Mouse (Mus musculus): ENCODE data around the gene Mymk. TPM values are rescaled to one million over a fixed set of nuclear protein-coding genes. Genes with fewer than 3 reads are reported as not detected.

Gene Mymk
- polyA plus RNA-seq, 1 experiment from 2014 or later = 0.12 TPM

- DNase-seq (ENCODE audit: low spot score) = no peak
- H3K4me1 ChIP-seq (replicated peaks; ENCODE audit: control insufficient read depth, insufficient read depth, low read length) = peaks cover 8% of the 10 kb centered on the region
- no peak overlapping the region for H3K9ac ChIP-seq (ENCODE audit: low read depth, low read length)
- H3K4me2 ChIP-seq = no peak overlapping the region
- peaks cover 11% of the 10 kb centered on the region; the same call in 1 of the 2 replicates for H3K27me3 ChIP-seq (replicated peaks; ENCODE audit: control insufficient read depth, insufficient read depth, low read length)
- H3K4me3 ChIP-seq (ENCODE audit: low read depth, low read length) = no peak overlapping the region
- H3K27ac ChIP-seq (ENCODE audit: low read depth, low read length) = no peak overlapping the region
- ATAC-seq (replicated peaks; ENCODE audit: low FRiP score) = no peak
- H3K36me3 ChIP-seq (ENCODE audit: control insufficient read depth, insufficient read depth, low read length) = no peaks in the 10 kb centered on the region
- no peaks in the 10 kb centered on the region for H3K9me3 ChIP-seq (ENCODE audit: control insufficient read depth, low read length)
- 68% methylated on average over 3 of the region's 3 CpGs for WGBS
These were observed 3.5 kb upstream of the Mymk start for GRCm38 (mm10) chr2:27075485-27075884.

GRCm38 (mm10) chr2:27074804-27075203 lies 2.8 kb upstream of the Mymk start:
- WGBS = 81% methylated on average over 4 of the region's 4 CpGs
- peaks cover 9% of the 10 kb centered on the region; the same call in 1 of the 2 replicates for H3K27me3 ChIP-seq (replicated peaks; ENCODE audit: control insufficient read depth, insufficient read depth, low read length)
- peaks cover 8% of the 10 kb centered on the region for H3K4me1 ChIP-seq (replicated peaks; ENCODE audit: control insufficient read depth, insufficient read depth, low read length)
- no peak overlapping the region for H3K4me2 ChIP-seq
- no peaks in the 10 kb centered on the region for H3K36me3 ChIP-seq (ENCODE audit: control insufficient read depth, insufficient read depth, low read length)
- ATAC-seq (replicated peaks; ENCODE audit: low FRiP score) (no peak), DNase-seq (ENCODE audit: low spot score) (no peak)
- H3K4me3 ChIP-seq (ENCODE audit: low read depth, low read length) = no peak overlapping the region
- H3K9ac ChIP-seq (ENCODE audit: low read depth, low read length) = no peak overlapping the region
- no peaks in the 10 kb centered on the region for H3K9me3 ChIP-seq (ENCODE audit: control insufficient read depth, low read length)
- no peak overlapping the region for H3K27ac ChIP-seq (ENCODE audit: low read depth, low read length)

GRCm38 (mm10) chr2:27073407-27073806 lies 1.4 kb upstream of the Mymk start:
- no peak for DNase-seq (ENCODE audit: low spot score)
- Histone ChIP-seq H3K27ac (ENCODE audit: low read depth, low read length) (no peak overlapping the region), H3K27me3 (replicated peaks; ENCODE audit: control insufficient read depth, insufficient read depth, low read length) (no peaks in the 10 kb centered on the region), H3K4me1 (replicated peaks; ENCODE audit: control insufficient read depth, insufficient read depth, low read length) (no peaks in the 10 kb centered on the region; the same call in 1 of the 2 replicates), H3K9ac (ENCODE audit: low read depth, low read length) (no peak overlapping the region), H3K4me2 (no peak overlapping the region), H3K36me3 (ENCODE audit: control insufficient read depth, insufficient read depth, low read length) (no peaks in the 10 kb centered on the region), H3K4me3 (ENCODE audit: low read depth, low read length) (no peak overlapping the region), H3K9me3 (ENCODE audit: control insufficient read depth, low read length) (no peaks in the 10 kb centered on the region)
- ATAC-seq (replicated peaks; ENCODE audit: low FRiP score) = no peak
- 63% methylated on average over 4 of the region's 4 CpGs for WGBS

- 56% methylated on average over 4 of the region's 4 CpGs for WGBS
- H3K27me3 ChIP-seq (replicated peaks; ENCODE audit: control insufficient read depth, insufficient read depth, low read length) = peaks cover 3% of the 10 kb centered on the region
- no peak overlapping the region for H3K4me2 ChIP-seq
- H3K9ac ChIP-seq (ENCODE audit: low read depth, low read length) = no peak overlapping the region
- DNase-seq (ENCODE audit: low spot score) (no peak), ATAC-seq (replicated peaks; ENCODE audit: low FRiP score) (no peak)
- H3K4me3 ChIP-seq (ENCODE audit: low read depth, low read length) = no peak overlapping the region
- no peaks in the 10 kb centered on the region for H3K9me3 ChIP-seq (ENCODE audit: control insufficient read depth, low read length)
- no peaks in the 10 kb centered on the region for H3K36me3 ChIP-seq (ENCODE audit: control insufficient read depth, insufficient read depth, low read length)
- H3K27ac ChIP-seq (ENCODE audit: low read depth, low read length) = no peak overlapping the region
- no peaks in the 10 kb centered on the region; the same call in 1 of the 2 replicates for H3K4me1 ChIP-seq (replicated peaks; ENCODE audit: control insufficient read depth, insufficient read depth, low read length)
These were observed 842 bp downstream of the Mymk start for GRCm38 (mm10) chr2:27071137-27071536.

- H3K9me3 ChIP-seq (ENCODE audit: control insufficient read depth, low read length) = no peaks in the 10 kb centered on the region
- 81% methylated on average over 2 of the region's 2 CpGs for WGBS
These were observed 1.6 kb downstream of the Mymk start for GRCm38 (mm10) chr2:27070247-27070813.

GRCm38 (mm10) chr2:27069646-27070045 lies 2.3 kb downstream of the Mymk start:
- Histone ChIP-seq H3K4me2 (no peak overlapping the region), H3K9me3 (ENCODE audit: control insufficient read depth, low read length) (no peaks in the 10 kb centered on the region), H3K27me3 (replicated peaks; ENCODE audit: control insufficient read depth, insufficient read depth, low read length) (peaks cover 3% of the 10 kb centered on the region), H3K4me1 (replicated peaks; ENCODE audit: control insufficient read depth, insufficient read depth, low read length) (no peaks in the 10 kb centered on the region), H3K27ac (ENCODE audit: low read depth, low read length) (no peak overlapping the region), H3K36me3 (ENCODE audit: control insufficient read depth, insufficient read depth, low read length) (no peaks in the 10 kb centered on the region), H3K9ac (ENCODE audit: low read depth, low read length) (no peak overlapping the region), H3K4me3 (ENCODE audit: low read depth, low read length) (no peak overlapping the region)
- WGBS = 49% methylated on average over 3 of the region's 3 CpGs
- ATAC-seq (replicated peaks; ENCODE audit: low FRiP score) = no peak
- no peak for DNase-seq (ENCODE audit: low spot score)

More at GRCm38 (mm10) chr2:27070247-27070813, 1.6 kb downstream of the Mymk start:
- no peak for ATAC-seq (replicated peaks; ENCODE audit: low FRiP score)
- Histone ChIP-seq H3K4me2 (no peak overlapping the region), H3K4me3 (ENCODE audit: low read depth, low read length) (no peak overlapping the region), H3K9ac (ENCODE audit: low read depth, low read length) (no peak overlapping the region), H3K4me1 (replicated peaks; ENCODE audit: control insufficient read depth, insufficient read depth, low read length) (no peaks in the 10 kb centered on the region; the same call in 1 of the 2 replicates), H3K36me3 (ENCODE audit: control insufficient read depth, insufficient read depth, low read length) (no peaks in the 10 kb centered on the region), H3K27me3 (replicated peaks; ENCODE audit: control insufficient read depth, insufficient read depth, low read length) (peaks cover 3% of the 10 kb centered on the region), H3K27ac (ENCODE audit: low read depth, low read length) (no peak overlapping the region)
- no peak for DNase-seq (ENCODE audit: low spot score)

GRCm38 (mm10) chr2:27067996-27068395 lies 4.0 kb downstream of the Mymk start:
- no peak for ATAC-seq (replicated peaks; ENCODE audit: low FRiP score)
- Histone ChIP-seq H3K27me3 (replicated peaks; ENCODE audit: control insufficient read depth, insufficient read depth, low read length) (peaks cover 3% of the 10 kb centered on the region), H3K27ac (ENCODE audit: low read depth, low read length) (no peak overlapping the region), H3K36me3 (ENCODE audit: control insufficient read depth, insufficient read depth, low read length) (no peaks in the 10 kb centered on the region), H3K4me1 (replicated peaks; ENCODE audit: control insufficient read depth, insufficient read depth, low read length) (no peaks in the 10 kb centered on the region), H3K9ac (ENCODE audit: low read depth, low read length) (no peak overlapping the region), H3K9me3 (ENCODE audit: control insufficient read depth, low read length) (no peaks in the 10 kb centered on the region), H3K4me3 (ENCODE audit: low read depth, low read length) (no peak overlapping the region), H3K4me2 (no peak overlapping the region)
- DNase-seq (ENCODE audit: low spot score) = no peak
- WGBS = 39% methylated on average over 2 of the region's 2 CpGs

GRCm38 (mm10) chr2:27067124-27067523 lies 4.9 kb downstream of the Mymk start:
- DNase-seq (ENCODE audit: low spot score) = no peak
- no peaks in the 10 kb centered on the region for H3K36me3 ChIP-seq (ENCODE audit: control insufficient read depth, insufficient read depth, low read length)
- peaks cover 3% of the 10 kb centered on the region for H3K27me3 ChIP-seq (replicated peaks; ENCODE audit: control insufficient read depth, insufficient read depth, low read length)
- WGBS = 81% methylated on average over 2 of the region's 2 CpGs
- H3K9me3 ChIP-seq (ENCODE audit: control insufficient read depth, low read length) = no peaks in the 10 kb centered on the region
- no peak overlapping the region for H3K4me2 ChIP-seq
- ATAC-seq (replicated peaks; ENCODE audit: low FRiP score) = no peak
- no peaks in the 10 kb centered on the region for H3K4me1 ChIP-seq (replicated peaks; ENCODE audit: control insufficient read depth, insufficient read depth, low read length)
- H3K4me3 ChIP-seq (ENCODE audit: low read depth, low read length) = no peak overlapping the region
- H3K9ac ChIP-seq (ENCODE audit: low read depth, low read length) = no peak overlapping the region
- H3K27ac ChIP-seq (ENCODE audit: low read depth, low read length) = no peak overlapping the region

- Histone ChIP-seq H3K4me2 (no peak overlapping the region), H3K4me3 (ENCODE audit: low read depth, low read length) (no peak overlapping the region), H3K27me3 (replicated peaks; ENCODE audit: control insufficient read depth, insufficient read depth, low read length) (no peaks in the 10 kb centered on the region), H3K27ac (ENCODE audit: low read depth, low read length) (no peak overlapping the region), H3K9ac (ENCODE audit: low read depth, low read length) (no peak overlapping the region), H3K36me3 (ENCODE audit: control insufficient read depth, insufficient read depth, low read length) (no peaks in the 10 kb centered on the region), H3K4me1 (replicated peaks; ENCODE audit: control insufficient read depth, insufficient read depth, low read length) (no peaks in the 10 kb centered on the region; the same call in 1 of the 2 replicates), H3K9me3 (ENCODE audit: control insufficient read depth, low read length) (no peaks in the 10 kb centered on the region)
- DNase-seq (ENCODE audit: low spot score) = no peak
- WGBS = 85% methylated on average over 9 of the region's 9 CpGs
- ATAC-seq (replicated peaks; ENCODE audit: low FRiP score) = no peak
These were observed 12.8 kb downstream of the Mymk start for GRCm38 (mm10) chr2:27059187-27059586.
